Mouse (Mus musculus) G1E (cell line): Measurements from ENCODE around the gene Tcf15. TPM values are rescaled to one million over a fixed set of nuclear protein-coding genes. Genes with fewer than 3 reads are reported as not detected.

Experiments used
- ATAC-seq: 2 replicates; pipeline ENCODE4 v1.8.0; 2016; ENCODE audit warnings: mild to moderate bottlenecking; ENCODE audit not compliant: insufficient number of reproducible peaks, poor library complexity, low FRiP score, severe bottlenecking; ENCODE audit errors: extremely low read depth
- DNase-seq: peaks from one replicate; pipeline ENCODE4 v3.0.0; 2012; ENCODE audit warnings: low spot score
- H3K27me3 ChIP-seq: 2 replicates; pipeline ENCODE4 v1.6.1; 2012; ENCODE audit warnings: mild to moderate bottlenecking, low read length, inconsistent platforms; ENCODE audit not compliant: insufficient read depth
- H3K36me3 ChIP-seq: replicated peaks from 2 replicates; pipeline ENCODE3; 2012; ENCODE audit warnings: mild to moderate bottlenecking, inconsistent platforms
- H3K4me1 ChIP-seq: 2 replicates; pipeline ENCODE4 v1.6.1; 2012; ENCODE audit warnings: low read depth, low read length, inconsistent platforms, mixed read lengths; ENCODE audit not compliant: insufficient read depth
- H3K4me3 ChIP-seq: 2 replicates; pipeline ENCODE4 v1.5.1; 2012; ENCODE audit warnings: low read depth, mild to moderate bottlenecking, inconsistent platforms, low read length, moderate library complexity, mixed read lengths
- H3K9me3 ChIP-seq: replicated peaks from 2 replicates; pipeline ENCODE4 v1.6.1; 2012; ENCODE audit warnings: inconsistent platforms
- CTCF ChIP-seq: IDR thresholded peaks from 2 replicates; pipeline ENCODE4 v1.5.1; 2012; ENCODE audit warnings: low read depth, low read length, inconsistent platforms, mixed read lengths
- GATA1 ChIP-seq: IDR thresholded peaks from 2 replicates; pipeline ENCODE4 v1.6.1; 2012; ENCODE audit warnings: borderline replicate concordance, low read length, inconsistent platforms, mixed read lengths
- GATA2 ChIP-seq: IDR thresholded peaks from 2 replicates; pipeline ENCODE4 v1.6.1; 2012; ENCODE audit warnings: low read depth, low read length, inconsistent platforms, borderline replicate concordance
- POLR2AphosphoS5 ChIP-seq: IDR thresholded peaks from 2 replicates; pipeline ENCODE4 v1.6.1; 2012; ENCODE audit warnings: low read depth, low read length, inconsistent platforms; ENCODE audit not compliant: insufficient replicate concordance
- TAL1 ChIP-seq: conservative IDR thresholded peaks from 2 replicates; pipeline ENCODE4 v1.6.1; 2012; ENCODE audit warnings: low read depth, low read length, inconsistent platforms, mixed read lengths
- polyA plus RNA-seq: library from polyadenylated mRNA; stranded (reverse); fragments of >175 nt; gene quantifications from 2 replicates; pipeline ENCODE4 v1.2.3, GENCODE M21; 2012
- total RNA-seq, 2 experiments: library from RNA; stranded (forward) in 1 of 2; stranded (reverse) in 1 of 2; fragments of 200-1000 nt in 1 of 2; fragments of >200 nt in 1 of 2; fragmentation: Nextera tagmentation in 1 of 2; gene quantifications; 2 replicates each; pipeline ENCODE4 v1.2.3; 2014 to 2017

Gene Tcf15
- total RNA-seq (2014; fragmentation: Nextera tagmentation) (not detected in 2 replicates), total RNA-seq (2017) (not detected in 2 replicates), polyA plus RNA-seq (not detected in 2 replicates)

DNA sequence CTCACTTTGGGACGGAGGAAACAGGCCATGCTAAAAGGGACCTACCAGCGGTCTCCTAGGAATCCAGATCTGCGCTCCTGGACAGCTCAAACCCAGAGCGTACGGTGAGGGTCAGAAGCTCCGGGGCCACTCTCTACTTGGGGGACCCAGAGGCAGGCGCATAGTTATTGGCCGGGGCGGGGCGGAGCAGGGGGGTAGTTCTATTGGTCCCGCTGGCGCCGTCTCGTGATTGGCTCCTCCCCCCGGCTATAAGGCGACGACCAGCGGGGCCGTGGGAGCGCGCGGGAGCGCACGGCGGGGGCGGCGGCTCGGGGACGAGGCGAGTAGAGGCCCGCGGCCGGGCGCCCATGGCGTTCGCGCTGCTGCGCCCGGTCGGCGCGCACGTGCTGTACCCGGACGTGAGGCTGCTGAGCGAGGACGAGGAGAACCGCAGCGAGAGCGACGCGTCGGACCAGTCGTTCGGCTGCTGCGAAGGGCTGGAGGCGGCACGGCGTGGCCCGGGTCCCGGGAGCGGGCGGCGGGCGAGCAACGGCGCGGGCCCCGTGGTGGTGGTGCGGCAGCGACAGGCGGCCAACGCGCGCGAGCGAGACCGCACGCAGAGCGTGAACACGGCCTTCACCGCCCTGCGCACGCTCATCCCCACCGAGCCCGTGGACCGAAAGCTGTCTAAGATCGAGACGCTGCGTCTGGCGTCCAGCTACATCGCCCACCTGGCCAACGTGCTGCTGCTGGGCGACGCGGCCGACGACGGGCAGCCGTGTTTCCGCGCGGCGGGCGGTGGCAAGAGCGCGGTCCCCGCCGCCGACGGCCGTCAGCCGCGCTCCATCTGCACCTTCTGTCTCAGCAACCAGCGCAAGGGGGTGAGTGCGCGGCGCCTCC, at the start of gene Tcf15:
Gene Tcf15, plus strand, starts transcription at position 283 of the 879 bp plus-strand sequence.
- Histone ChIP-seq H3K4me3 (peak within 1 kb of the TSS; percentile 15; the same call in 1 of the 2 replicates), H3K9me3 (peaks cover 5% of the 10 kb centered on the region; the same call in 1 of the 2 replicates), H3K27me3 (peaks cover 21% of the 10 kb centered on the region), H3K36me3 (no peaks in the 10 kb centered on the region), H3K4me1 (peaks cover 4% of the 10 kb centered on the region; the same call in 1 of the 2 replicates)
- ATAC-seq, result no peak
- TF ChIP-seq POLR2AphosphoS5, result no peak
- DNase-seq, result no peak

DNA sequence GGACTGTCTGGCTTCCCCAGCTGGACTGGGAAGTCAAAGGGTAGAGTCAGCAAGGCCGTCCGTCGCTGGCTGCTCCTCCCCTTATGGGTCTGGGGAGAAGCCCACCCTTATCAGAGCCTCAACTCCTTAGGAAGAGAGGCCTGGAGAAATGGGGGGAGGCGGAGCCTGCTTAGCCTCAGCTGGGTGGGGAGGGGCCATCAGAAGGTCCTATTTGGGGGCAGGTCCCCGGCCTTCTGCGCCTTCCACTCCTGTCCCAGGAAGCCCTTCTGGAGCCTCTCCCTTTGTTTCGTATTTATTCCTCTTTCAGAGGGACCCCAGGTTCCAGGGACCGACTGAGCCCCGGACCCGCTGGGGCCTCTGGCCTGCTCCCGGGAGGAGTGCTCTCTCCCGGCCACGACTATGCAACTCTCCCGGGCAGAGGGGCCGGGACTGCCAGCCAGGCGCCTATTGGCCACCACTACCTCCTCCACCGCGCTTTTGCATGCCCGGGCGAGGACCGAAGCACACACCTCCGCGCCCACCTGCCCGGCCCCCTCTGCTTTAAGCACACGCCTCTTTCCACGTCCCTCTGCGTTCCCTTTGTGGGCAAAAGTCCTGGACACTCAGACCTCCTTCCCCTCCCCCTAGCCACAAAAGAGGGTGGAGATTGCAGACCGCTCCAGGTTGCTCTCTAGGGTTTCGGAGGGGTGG, 48.4 kb upstream of the Tcf15 start:
- Histone ChIP-seq H3K36me3 (no peaks in the 10 kb centered on the region), H3K27me3 (peaks cover 7% of the 10 kb centered on the region; the same call in 1 of the 2 replicates), H3K4me3 (no peak overlapping the region), H3K9me3 (peaks cover 8% of the 10 kb centered on the region), H3K4me1 (no peaks in the 10 kb centered on the region)
- TF ChIP-seq TAL1 (no peak), CTCF (no peak), GATA2 (no peak), POLR2AphosphoS5 (no peak), GATA1 (no peak)
- no peak for DNase-seq
- no peak for ATAC-seq

DNA sequence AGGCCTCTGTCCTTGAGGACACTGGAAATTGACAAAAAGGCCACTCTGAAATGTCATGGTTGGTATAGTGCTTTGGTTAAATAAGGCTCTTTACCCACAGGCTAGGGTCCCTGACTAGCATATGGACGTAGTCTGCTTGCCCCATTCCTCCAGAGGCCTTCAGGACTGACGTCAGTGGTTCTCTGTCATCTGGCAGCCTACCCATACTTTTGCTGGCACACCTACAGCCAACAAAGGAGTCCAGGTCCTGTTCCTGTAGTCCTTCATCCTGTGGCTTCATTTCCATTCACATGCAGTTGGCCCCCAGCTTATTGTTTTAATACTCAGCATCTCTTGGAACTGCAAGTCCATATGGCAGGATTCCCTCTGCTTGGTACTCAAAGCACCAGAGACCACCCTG, 46.4 kb upstream of the Tcf15 start:
- no peak for ATAC-seq
- H3K4me3 ChIP-seq, result no peak overlapping the region
- H3K9me3 ChIP-seq, result peaks cover 8% of the 10 kb centered on the region
- no peaks in the 10 kb centered on the region for H3K36me3 ChIP-seq
- DNase-seq, result no peak
- no peaks in the 10 kb centered on the region for H3K4me1 ChIP-seq
- TF ChIP-seq CTCF, result no peak
- no peak for TF ChIP-seq TAL1
- TF ChIP-seq GATA1, result no peak
- TF ChIP-seq POLR2AphosphoS5, result no peak
- no peak for TF ChIP-seq GATA2
- H3K27me3 ChIP-seq, result peaks cover 12% of the 10 kb centered on the region

DNA sequence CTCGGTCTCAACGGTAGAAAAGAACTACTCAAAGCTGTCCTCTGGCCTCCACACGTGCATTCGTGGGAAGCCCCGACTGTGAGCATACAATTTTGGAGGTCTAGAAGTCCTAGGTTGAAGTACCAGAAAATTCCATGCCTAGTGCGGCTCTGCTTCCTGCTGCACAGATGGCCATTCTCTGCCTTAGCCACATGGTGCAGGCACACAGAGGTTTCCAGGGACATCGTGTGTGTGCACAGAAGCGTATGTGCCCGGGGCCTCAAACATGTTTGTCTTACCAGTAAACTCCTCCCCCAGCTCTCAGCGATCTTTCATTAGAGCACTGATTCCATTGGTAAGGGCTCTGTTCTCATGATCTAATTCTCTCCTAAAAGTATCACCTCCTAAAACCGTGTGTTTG, 45.4 kb upstream of the Tcf15 start:
- peaks cover 8% of the 10 kb centered on the region for H3K9me3 ChIP-seq
- peaks cover 13% of the 10 kb centered on the region for H3K27me3 ChIP-seq
- no peak for ATAC-seq
- no peaks in the 10 kb centered on the region for H3K36me3 ChIP-seq
- H3K4me1 ChIP-seq, result no peaks in the 10 kb centered on the region
- no peak for DNase-seq
- TF ChIP-seq CTCF, result no peak
- TF ChIP-seq TAL1, result no peak
- no peak for TF ChIP-seq GATA1
- TF ChIP-seq GATA2, result no peak
- TF ChIP-seq POLR2AphosphoS5, result no peak
- no peak overlapping the region for H3K4me3 ChIP-seq

DNA sequence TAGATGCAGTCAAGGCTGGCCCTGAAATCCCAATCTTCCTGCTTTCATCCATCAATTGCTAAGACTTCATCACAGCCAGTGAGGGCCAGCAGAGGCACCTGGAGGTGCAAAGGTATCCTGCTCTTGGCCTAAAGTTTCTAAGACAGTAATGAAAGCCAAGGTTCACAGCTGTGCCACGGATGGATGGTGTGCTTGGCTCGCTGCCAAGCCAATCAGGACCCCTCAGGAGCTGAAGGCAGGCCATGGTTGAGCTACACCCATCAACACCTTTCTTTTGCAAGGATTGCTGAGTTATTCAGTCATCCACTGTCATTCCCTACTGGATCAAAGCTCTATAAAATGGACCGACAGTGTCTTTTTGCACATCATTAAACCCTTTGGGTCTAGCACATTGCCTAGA, 43.8 kb upstream of the Tcf15 start:
- Histone ChIP-seq H3K27me3 (peaks cover 16% of the 10 kb centered on the region), H3K4me1 (no peaks in the 10 kb centered on the region), H3K9me3 (no peaks in the 10 kb centered on the region), H3K4me3 (no peak overlapping the region), H3K36me3 (no peaks in the 10 kb centered on the region)
- TF ChIP-seq GATA2, result no peak
- TF ChIP-seq GATA1, result no peak
- TF ChIP-seq TAL1, result no peak
- no peak for TF ChIP-seq POLR2AphosphoS5
- no peak for TF ChIP-seq CTCF
- no peak for DNase-seq
- no peak for ATAC-seq

DNA sequence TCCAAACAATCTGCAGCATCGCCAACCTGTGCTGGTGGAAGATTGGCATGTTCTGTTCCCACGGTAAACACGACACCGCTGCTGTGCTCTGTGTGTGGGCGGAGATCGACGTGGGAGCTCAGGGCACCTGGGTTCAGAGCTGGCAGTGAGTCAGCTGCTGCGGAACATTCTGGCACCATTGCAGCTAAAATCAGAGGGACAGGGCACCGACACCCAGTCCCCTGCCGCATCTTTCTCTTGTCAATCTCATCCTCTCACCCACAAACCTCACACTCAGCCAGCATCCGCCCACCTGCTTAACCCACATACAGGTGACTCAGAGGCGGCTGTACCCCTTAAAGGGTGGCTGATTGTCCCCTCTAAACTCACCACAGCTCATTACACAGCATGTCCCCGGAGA, 41.6 kb upstream of the Tcf15 start:
- Histone ChIP-seq H3K4me3 (no peak overlapping the region), H3K4me1 (peaks cover 8% of the 10 kb centered on the region), H3K27me3 (peaks cover 32% of the 10 kb centered on the region), H3K36me3 (no peaks in the 10 kb centered on the region), H3K9me3 (no peaks in the 10 kb centered on the region)
- DNase-seq, result no peak
- TF ChIP-seq TAL1 (no peak), CTCF (no peak), GATA1 (no peak), GATA2 (no peak), POLR2AphosphoS5 (no peak)
- ATAC-seq, result no peak
